Mouse (Mus musculus) heart, embryonic 15.5 days (tissue): ENCODE results near the gene Mgst2. TPM values are rescaled to one million over a fixed set of nuclear protein-coding genes. Genes with fewer than 3 reads are reported as not detected.

Source experiments
- ATAC-seq: fragments of 200-750 bp; cut with Nextera tagmentation; replicated peaks from 2 replicates; pipeline ENCODE4 v1.8.0; 2017; ENCODE audit warnings: low read depth, moderate TSS enrichment; ENCODE audit not compliant: insufficient number of reproducible peaks, insufficient read depth, low FRiP score
- H3K27ac ChIP-seq: fragments of 300-500 bp; sonication (generic); 2 replicates; pipeline ENCODE4 v1.5.1; 2015; ENCODE audit warnings: mild to moderate bottlenecking, inconsistent platforms
- H3K27me3 ChIP-seq: fragments of 300-500 bp; sonication (generic); 2 replicates; pipeline ENCODE4 v1.6.1; 2015; ENCODE audit warnings: inconsistent platforms
- H3K36me3 ChIP-seq: fragments of 300-500 bp; sonication (generic); 2 replicates; pipeline ENCODE4 v1.6.1; 2015; ENCODE audit warnings: mild to moderate bottlenecking, inconsistent platforms
- H3K4me1 ChIP-seq: fragments of 300-500 bp; sonication (generic); replicated peaks from 2 replicates; pipeline ENCODE4 v1.6.1; 2015; ENCODE audit warnings: inconsistent platforms
- H3K4me2 ChIP-seq: fragments of 300-500 bp; sonication (generic); 2 replicates; pipeline ENCODE4 v1.6.1; 2015; ENCODE audit warnings: inconsistent platforms, mild to moderate bottlenecking, moderate library complexity
- H3K4me3 ChIP-seq: fragments of 300-500 bp; sonication (generic); 2 replicates; pipeline ENCODE4 v1.5.1; 2015; ENCODE audit warnings: mild to moderate bottlenecking, inconsistent platforms
- H3K9ac ChIP-seq: fragments of 300-500 bp; sonication (generic); 2 replicates; pipeline ENCODE4 v1.6.1; 2015; ENCODE audit warnings: mild to moderate bottlenecking, inconsistent platforms
- H3K9me3 ChIP-seq: fragments of 300-500 bp; sonication (generic); replicated peaks from 2 replicates; pipeline ENCODE4 v1.6.1; 2016; ENCODE audit warnings: inconsistent platforms
- WGBS: fragments of 180-500 bp; shearing (Covaris S2); methylation state at CpG from one replicate; pipeline ENCODE4 v1.1.7; 2015; ENCODE audit warnings: mixed read lengths; 5-methylcytosine and 5-hydroxymethylcytosine counted together
- polyA plus RNA-seq: library from polyadenylated mRNA; unstranded; fragments of >200 nt; fragmentation: Nextera tagmentation; extraction: Ambion mirVana; gene quantifications from 2 replicates; pipeline ENCODE4 v1.2.1, GENCODE M21; 2015

Mgst2 gene
- polyA plus RNA-seq = 7.2 and 7.5 TPM in 2 replicates

GRCm38 (mm10) chr3:51660060-51660459, at the start of gene Mgst2:
Gene Mgst2, plus strand, starts transcription at chr3:51660360.
- H3K27me3 ChIP-seq = no peaks in the 10 kb centered on the region
- H3K4me2 ChIP-seq = 0 out of 2 replicates have a peak within 1 kb of the TSS, but pooled peaks have one; percentile 4
- 72% methylated on average over 4 of the region's 4 CpGs for WGBS
- no peak within 1 kb of the TSS; the same call in 1 of the 2 replicates for H3K9ac ChIP-seq
- ATAC-seq = no peak
- no peaks in the 10 kb centered on the region for H3K36me3 ChIP-seq
- H3K4me3 ChIP-seq = no peak within 1 kb of the TSS
- 0 out of 2 replicates have a peak within 1 kb of the TSS, but pooled peaks have one; percentile 27 for H3K27ac ChIP-seq
- H3K9me3 ChIP-seq = no peaks in the 10 kb centered on the region
- peaks cover 37% of the 10 kb centered on the region for H3K4me1 ChIP-seq

DNA sequence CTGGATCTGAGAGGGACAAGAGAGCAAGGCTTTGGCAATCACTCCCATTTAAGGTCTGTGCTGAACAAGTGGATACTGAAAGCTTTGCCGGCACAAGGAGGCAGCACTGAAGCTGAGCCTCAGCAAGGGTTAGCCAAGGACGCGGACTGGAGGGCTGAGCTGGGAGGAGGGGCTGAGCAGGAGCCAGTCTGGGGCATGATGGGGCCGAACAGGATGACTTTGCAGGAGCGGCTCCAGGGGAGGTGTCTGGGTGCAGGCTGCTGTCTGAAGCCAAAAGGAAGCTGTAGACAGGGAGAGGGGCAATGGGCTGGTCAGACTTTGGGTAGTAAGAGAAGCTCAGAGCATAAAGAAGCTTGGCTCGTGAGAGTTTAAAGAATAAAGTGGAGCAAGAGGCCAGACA, 48.2 kb upstream of the Mgst2 start:
- whole genome bisulfite sequencing = 6% methylated on average over 6 of the region's 6 CpGs
- Histone ChIP-seq H3K27ac (no peak overlapping the region), H3K4me1 (peaks cover 9% of the 10 kb centered on the region; the same call in 1 of the 2 replicates), H3K36me3 (no peaks in the 10 kb centered on the region), H3K9ac (no peak overlapping the region), H3K4me2 (no peak overlapping the region), H3K27me3 (no peaks in the 10 kb centered on the region), H3K9me3 (0 out of 2 replicates have a peak, but pooled peaks cover 3% of the 10 kb centered on the region), H3K4me3 (no peak overlapping the region)
- ATAC-seq = peak; percentile 58

DNA sequence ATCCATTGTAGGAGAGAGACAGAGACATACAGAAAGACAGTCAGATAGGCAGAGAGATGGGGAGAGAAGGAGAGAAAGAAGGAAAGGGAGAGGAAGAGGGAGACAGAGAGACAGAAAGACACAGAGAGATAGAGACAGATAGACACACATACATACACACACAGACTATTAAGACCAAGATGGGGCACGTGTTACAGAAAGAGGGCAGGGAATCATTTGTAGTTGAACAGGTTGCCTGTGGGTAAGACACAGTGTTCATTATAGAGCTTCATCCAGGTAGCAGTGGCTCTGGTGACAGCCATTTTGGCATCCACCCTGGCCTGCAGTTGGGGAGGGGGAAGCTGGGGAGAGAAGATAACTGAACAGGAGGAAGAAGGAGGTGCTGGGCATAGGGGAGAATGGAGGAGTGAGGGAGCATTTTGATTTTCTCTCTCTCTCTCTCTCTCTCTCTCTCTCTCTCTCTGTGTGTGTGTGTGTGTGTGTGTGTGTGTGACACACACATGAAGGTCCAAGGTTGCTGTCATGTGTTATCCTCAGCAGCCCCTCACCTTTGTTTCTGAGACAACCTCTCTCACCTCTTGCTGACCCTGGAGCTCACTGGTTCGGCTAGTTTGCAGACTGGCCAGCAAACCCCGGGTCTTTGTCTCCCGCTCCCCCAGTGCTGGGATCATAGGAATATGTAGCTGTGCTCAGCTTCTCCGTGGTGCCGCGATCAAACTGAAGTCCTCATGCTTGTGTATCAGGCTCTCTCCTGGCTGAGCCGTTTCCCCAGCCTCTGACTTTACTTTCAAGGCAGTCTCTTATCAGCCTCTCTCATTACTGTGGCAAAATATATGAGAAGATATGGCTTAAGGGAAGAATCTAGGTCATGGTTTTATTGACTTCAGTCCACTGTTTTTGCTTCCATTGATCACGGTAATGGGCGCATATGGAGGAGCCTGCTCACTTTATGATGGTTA, 47.5 kb upstream of the Mgst2 start:
- H3K9me3 ChIP-seq = 0 out of 2 replicates have a peak, but pooled peaks cover 3% of the 10 kb centered on the region
- no peaks in the 10 kb centered on the region for H3K27me3 ChIP-seq
- ATAC-seq = no peak
- H3K9ac ChIP-seq = no peak overlapping the region
- peaks cover 9% of the 10 kb centered on the region; the same call in 1 of the 2 replicates for H3K4me1 ChIP-seq
- H3K36me3 ChIP-seq = no peaks in the 10 kb centered on the region
- H3K4me2 ChIP-seq = no peak overlapping the region
- no peak overlapping the region for H3K27ac ChIP-seq
- no peak overlapping the region for H3K4me3 ChIP-seq
- 76% methylated on average over 10 of the region's 10 CpGs for WGBS

DNA sequence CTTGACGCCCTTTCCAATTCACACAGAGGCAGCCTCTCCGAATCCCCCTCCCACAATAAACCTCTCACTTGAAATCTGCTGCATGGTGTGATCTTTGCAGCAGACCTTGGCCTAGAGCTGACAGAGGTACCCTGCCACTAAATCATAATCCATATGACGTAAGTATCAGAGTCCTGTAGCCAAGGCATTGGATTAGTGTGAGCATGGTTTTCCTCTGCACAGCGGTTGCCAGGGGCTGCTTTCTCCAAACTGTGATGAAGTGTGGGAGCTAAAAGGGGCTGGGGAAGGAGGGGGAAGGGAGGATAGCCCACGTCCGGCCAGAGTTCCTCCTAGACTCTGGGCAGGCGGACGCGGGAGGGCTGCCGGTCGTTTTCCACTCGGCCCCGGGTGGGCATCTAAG, 45.9 kb upstream of the Mgst2 start:
- WGBS = 93% methylated on average over 13 of the region's 13 CpGs
- H3K4me1 ChIP-seq = peaks cover 9% of the 10 kb centered on the region; the same call in 1 of the 2 replicates
- no peak overlapping the region for H3K9ac ChIP-seq
- H3K27me3 ChIP-seq = no peaks in the 10 kb centered on the region
- 0 out of 2 replicates have a peak, but pooled peaks cover 3% of the 10 kb centered on the region for H3K9me3 ChIP-seq
- H3K4me3 ChIP-seq = no peak overlapping the region
- no peak overlapping the region for H3K4me2 ChIP-seq
- ATAC-seq = no peak
- H3K36me3 ChIP-seq = no peaks in the 10 kb centered on the region
- no peak overlapping the region for H3K27ac ChIP-seq

GRCm38 (mm10) chr3:51623956-51624355, 36.2 kb upstream of the Mgst2 start:
- 61% methylated on average over 2 of the region's 2 CpGs for WGBS

GRCm38 (mm10) chr3:51627741-51628140, 32.4 kb upstream of the Mgst2 start:
- no peaks in the 10 kb centered on the region for H3K36me3 ChIP-seq
- ATAC-seq = no peak
- no peaks in the 10 kb centered on the region for H3K27me3 ChIP-seq
- no peak overlapping the region for H3K4me2 ChIP-seq
- no peak overlapping the region for H3K27ac ChIP-seq
- no peaks in the 10 kb centered on the region for H3K4me1 ChIP-seq
- no peak overlapping the region for H3K4me3 ChIP-seq
- H3K9me3 ChIP-seq = no peaks in the 10 kb centered on the region
- 66% methylated on average over 3 of the region's 3 CpGs for WGBS
- no peak overlapping the region for H3K9ac ChIP-seq

More at GRCm38 (mm10) chr3:51623956-51624355, 36.2 kb upstream of the Mgst2 start:
- no peak for ATAC-seq
- Histone ChIP-seq H3K27ac (no peak overlapping the region), H3K4me3 (no peak overlapping the region), H3K4me2 (no peak overlapping the region), H3K36me3 (no peaks in the 10 kb centered on the region), H3K9me3 (no peaks in the 10 kb centered on the region), H3K9ac (no peak overlapping the region), H3K4me1 (no peaks in the 10 kb centered on the region), H3K27me3 (no peaks in the 10 kb centered on the region)

DNA sequence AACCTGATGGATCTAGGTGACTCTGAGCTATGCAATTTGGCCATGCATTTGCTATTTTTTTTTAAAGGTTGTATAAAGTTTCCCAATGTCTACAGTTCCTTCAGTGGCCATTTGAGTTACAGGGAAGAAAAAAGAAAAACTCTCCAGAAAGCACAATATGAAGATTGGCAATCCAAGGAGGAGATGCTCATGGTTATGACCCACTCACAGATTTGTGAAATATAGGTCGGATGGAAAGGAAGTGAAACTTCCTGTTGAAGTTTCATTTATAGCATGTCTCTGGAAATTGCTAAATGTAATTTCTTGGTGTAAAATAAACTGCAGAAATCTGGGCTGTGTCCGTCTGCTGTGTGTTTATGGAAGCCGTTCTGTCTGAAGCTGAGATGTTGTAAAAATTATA, 31.2 kb upstream of the Mgst2 start:
- H3K4me1 ChIP-seq = no peaks in the 10 kb centered on the region
- H3K9ac ChIP-seq = no peak overlapping the region
- no peaks in the 10 kb centered on the region for H3K36me3 ChIP-seq
- ATAC-seq = no peak
- H3K9me3 ChIP-seq = no peaks in the 10 kb centered on the region
- no peak overlapping the region for H3K4me3 ChIP-seq
- H3K27ac ChIP-seq = no peak overlapping the region
- no peak overlapping the region for H3K4me2 ChIP-seq
- no peaks in the 10 kb centered on the region for H3K27me3 ChIP-seq
- WGBS = 56% methylated on average over 3 of the region's 3 CpGs

GRCm38 (mm10) chr3:51630746-51631145, 29.4 kb upstream of the Mgst2 start:
- H3K9me3 ChIP-seq = no peaks in the 10 kb centered on the region
- no peaks in the 10 kb centered on the region for H3K4me1 ChIP-seq
- H3K27ac ChIP-seq = no peak overlapping the region
- no peak overlapping the region for H3K4me2 ChIP-seq
- 88% methylated on average over 1 of the region's 1 CpGs for WGBS
- H3K36me3 ChIP-seq = no peaks in the 10 kb centered on the region
- no peak for ATAC-seq
- H3K4me3 ChIP-seq = no peak overlapping the region
- H3K27me3 ChIP-seq = no peaks in the 10 kb centered on the region
- H3K9ac ChIP-seq = no peak overlapping the region

- Histone ChIP-seq H3K36me3 (no peaks in the 10 kb centered on the region), H3K4me1 (no peaks in the 10 kb centered on the region), H3K9me3 (no peaks in the 10 kb centered on the region), H3K27ac (no peak overlapping the region), H3K27me3 (no peaks in the 10 kb centered on the region), H3K9ac (no peak overlapping the region), H3K4me3 (no peak overlapping the region), H3K4me2 (no peak overlapping the region)
- 82% methylated on average over 4 of the region's 4 CpGs for WGBS
- no peak for ATAC-seq
Observed at GRCm38 (mm10) chr3:51631971-51632370, 28.2 kb upstream of the Mgst2 start.

DNA sequence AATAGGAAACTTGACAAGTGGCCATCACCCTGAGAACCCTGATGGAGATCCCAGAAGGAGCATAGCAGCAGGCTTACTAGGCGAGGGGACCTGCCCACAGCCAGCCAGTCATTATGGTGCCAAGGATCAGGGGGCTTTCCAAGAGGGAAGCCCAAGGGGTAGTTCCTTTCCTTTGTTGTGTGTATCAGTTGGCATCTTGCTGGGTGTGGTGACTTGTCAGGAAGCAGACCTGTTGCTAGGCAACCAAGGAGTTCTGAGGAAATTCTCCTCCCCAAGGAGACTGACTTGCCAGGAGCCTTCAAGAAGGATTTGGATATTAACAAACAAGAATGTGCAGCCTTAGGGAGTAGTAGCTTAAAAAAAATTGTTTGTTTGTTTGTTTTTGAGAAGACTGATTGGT, 25.7 kb upstream of the Mgst2 start:
- no peak for ATAC-seq
- H3K9me3 ChIP-seq = no peaks in the 10 kb centered on the region
- 72% methylated on average over 1 of the region's 1 CpGs for WGBS
- H3K27ac ChIP-seq = no peak overlapping the region
- no peak overlapping the region for H3K4me3 ChIP-seq
- H3K4me1 ChIP-seq = no peaks in the 10 kb centered on the region
- H3K27me3 ChIP-seq = no peaks in the 10 kb centered on the region
- H3K9ac ChIP-seq = no peak overlapping the region
- H3K36me3 ChIP-seq = no peaks in the 10 kb centered on the region
- no peak overlapping the region for H3K4me2 ChIP-seq

GRCm38 (mm10) chr3:51635960-51636359, 24.2 kb upstream of the Mgst2 start:
- Histone ChIP-seq H3K4me1 (no peaks in the 10 kb centered on the region), H3K4me2 (no peak overlapping the region), H3K9me3 (no peaks in the 10 kb centered on the region), H3K4me3 (no peak overlapping the region), H3K27ac (no peak overlapping the region), H3K9ac (no peak overlapping the region), H3K36me3 (no peaks in the 10 kb centered on the region), H3K27me3 (no peaks in the 10 kb centered on the region)
- WGBS = 69% methylated on average over 2 of the region's 2 CpGs
- ATAC-seq = no peak
